Mouse (Mus musculus): ENCODE measurements at regions not wholly inside any gene's neighbourhood (a gene's known extent, or its start where the extent isn't known, plus 50 kb on each side); places are given as distances from the start of the nearest gene placed in this dataset.
"Not testable (repeated sequence)": the region's sequence is repeated elsewhere in the genome, so short reads cannot be mapped to it uniquely, and the experiment has no call there.

- TF ChIP-seq EP300 (IDR thresholded peaks at IDR 0.05; ENCODE audit: insufficient read depth, low read depth, low read length) (no peak), CTCF (IDR thresholded peaks at IDR 0.05) (no peak), POLR2A (IDR thresholded peaks at IDR 0.05; ENCODE audit: insufficient read depth, low read depth, low read length) (no peak)
- H3K4me1 ChIP-seq (ENCODE audit: control insufficient read depth, insufficient read depth, low read length): no peaks in the 10 kb centered on the region
- no peaks in the 10 kb centered on the region for H3K27me3 ChIP-seq (ENCODE audit: control insufficient read depth, insufficient read depth, low read length)
- intact Hi-C loops (cut with DNase I): no loop called here
- H3K27ac ChIP-seq: no peak overlapping the region
- no peak overlapping the region for H3K4me3 ChIP-seq
- H3K79me2 ChIP-seq (replicated peaks; ENCODE audit: control insufficient read depth, insufficient read depth, low read length): no peaks in the 10 kb centered on the region
- no peak for DNase-seq
- H3K36me3 ChIP-seq (ENCODE audit: control insufficient read depth, insufficient read depth, low read length): no peaks in the 10 kb centered on the region
- 70% methylated on average over 2 of the region's 2 CpGs for WGBS
- no peak overlapping the region for H3K9ac ChIP-seq (ENCODE audit: low read depth, low read length)
These were observed 229.4 kb upstream of the Synpr start for GRCm38 (mm10) chr14:13055198-13055597.

GRCm38 (mm10) chr14:13042536-13042935, 219.7 kb upstream of the Cadps start:
- DNase-seq; intact Hi-C loops (cut with DNase I): not testable (repeated sequence)

DNA sequence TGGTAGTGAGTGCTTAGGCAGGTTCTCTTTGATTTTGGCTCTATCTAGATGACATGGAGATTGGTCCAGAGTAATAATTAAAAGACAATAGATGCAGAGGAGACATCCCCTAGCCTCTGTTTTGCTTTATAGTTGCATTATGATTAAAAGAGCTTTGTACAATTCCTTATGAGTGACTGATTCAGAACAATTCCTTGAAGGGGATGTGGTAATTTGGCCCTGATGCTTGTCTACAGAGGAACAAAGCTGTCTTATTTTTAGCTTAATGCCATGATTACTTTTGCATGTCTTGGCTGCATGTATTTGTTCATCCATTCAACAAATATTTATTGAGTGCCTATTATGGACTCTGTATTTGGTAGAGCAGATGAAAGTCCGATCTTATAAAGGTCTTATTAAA, 218.9 kb upstream of the Cadps start:
- Histone ChIP-seq H3K79me2 (replicated peaks; ENCODE audit: control insufficient read depth, insufficient read depth, low read length) (no peaks in the 10 kb centered on the region), H3K27me3 (ENCODE audit: control insufficient read depth, insufficient read depth, low read length) (0 out of 2 replicates have a peak, but pooled peaks cover 2% of the 10 kb centered on the region), H3K4me1 (ENCODE audit: control insufficient read depth, insufficient read depth, low read length) (no peaks in the 10 kb centered on the region), H3K36me3 (ENCODE audit: control insufficient read depth, insufficient read depth, low read length) (no peaks in the 10 kb centered on the region), H3K4me3 (no peak overlapping the region), H3K9ac (ENCODE audit: low read depth, low read length) (no peak overlapping the region), H3K27ac (no peak overlapping the region)
- intact Hi-C loops (cut with DNase I): no loop called here
- TF ChIP-seq CTCF (IDR thresholded peaks at IDR 0.05) (no peak), EP300 (IDR thresholded peaks at IDR 0.05; ENCODE audit: insufficient read depth, low read depth, low read length) (no peak)
- 69% methylated on average over 1 of the region's 1 CpGs for WGBS
- DNase-seq: no peak

More at GRCm38 (mm10) chr14:13042536-13042935, 219.7 kb upstream of the Cadps start:
- H3K4me1 ChIP-seq (ENCODE audit: control insufficient read depth, insufficient read depth, low read length); H3K9ac ChIP-seq (ENCODE audit: low read depth, low read length); H3K27me3 ChIP-seq (ENCODE audit: control insufficient read depth, insufficient read depth, low read length); H3K79me2 ChIP-seq (replicated peaks; ENCODE audit: control insufficient read depth, insufficient read depth, low read length); H3K36me3 ChIP-seq (ENCODE audit: control insufficient read depth, insufficient read depth, low read length); H3K4me3 ChIP-seq; H3K27ac ChIP-seq: not testable (repeated sequence)
- 28% methylated on average over 3 of the region's 3 CpGs for WGBS

DNA sequence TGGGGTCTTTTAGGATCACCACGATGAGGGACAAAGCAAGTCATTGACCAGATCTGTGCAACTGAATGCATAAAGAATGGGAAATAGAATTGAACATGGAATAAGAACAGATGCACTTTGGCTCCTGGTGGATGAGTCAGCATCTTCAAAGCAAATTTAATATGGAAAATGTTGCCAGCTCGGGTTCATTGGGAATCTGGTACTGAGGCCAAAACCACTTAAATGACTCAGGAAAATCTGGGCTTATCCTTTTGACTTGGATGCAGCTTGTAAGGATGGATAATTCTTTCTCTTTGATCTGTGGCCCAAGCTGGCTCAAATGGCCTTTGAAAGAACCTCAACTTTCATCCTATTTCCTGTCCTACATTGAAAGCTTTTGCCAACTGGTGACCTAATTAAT, 217.3 kb upstream of the Cadps start:
- no peaks in the 10 kb centered on the region for H3K36me3 ChIP-seq (ENCODE audit: control insufficient read depth, insufficient read depth, low read length)
- no peak for DNase-seq
- 0 out of 2 replicates have a peak, but pooled peaks cover 2% of the 10 kb centered on the region for H3K27me3 ChIP-seq (ENCODE audit: control insufficient read depth, insufficient read depth, low read length)
- TF ChIP-seq POLR2A (IDR thresholded peaks at IDR 0.05; ENCODE audit: insufficient read depth, low read depth, low read length): no peak
- TF ChIP-seq CTCF (IDR thresholded peaks at IDR 0.05): no peak
- TF ChIP-seq EP300 (IDR thresholded peaks at IDR 0.05; ENCODE audit: insufficient read depth, low read depth, low read length): no peak
- no peaks in the 10 kb centered on the region for H3K79me2 ChIP-seq (replicated peaks; ENCODE audit: control insufficient read depth, insufficient read depth, low read length)
- no peak overlapping the region for H3K9ac ChIP-seq (ENCODE audit: low read depth, low read length)
- no peaks in the 10 kb centered on the region for H3K4me1 ChIP-seq (ENCODE audit: control insufficient read depth, insufficient read depth, low read length)
- intact Hi-C loops (cut with DNase I): no loop called here
- 66% methylated on average over 2 of the region's 2 CpGs for WGBS
- H3K4me3 ChIP-seq: no peak overlapping the region
- no peak overlapping the region for H3K27ac ChIP-seq

GRCm38 (mm10) chr14:13037426-13037825, 214.5 kb upstream of the Cadps start:
- H3K27ac ChIP-seq: no peak overlapping the region
- no peaks in the 10 kb centered on the region for H3K36me3 ChIP-seq (ENCODE audit: control insufficient read depth, insufficient read depth, low read length)
- no peak for TF ChIP-seq EP300 (IDR thresholded peaks at IDR 0.05; ENCODE audit: insufficient read depth, low read depth, low read length)
- TF ChIP-seq POLR2A (IDR thresholded peaks at IDR 0.05; ENCODE audit: insufficient read depth, low read depth, low read length): no peak
- no peak for TF ChIP-seq CTCF (IDR thresholded peaks at IDR 0.05)
- H3K4me1 ChIP-seq (ENCODE audit: control insufficient read depth, insufficient read depth, low read length): no peaks in the 10 kb centered on the region
- WGBS: 71% methylated on average over 2 of the region's 2 CpGs
- H3K27me3 ChIP-seq (ENCODE audit: control insufficient read depth, insufficient read depth, low read length): no peaks in the 10 kb centered on the region
- no peak overlapping the region for H3K4me3 ChIP-seq
- DNase-seq: no peak
- H3K9ac ChIP-seq (ENCODE audit: low read depth, low read length): no peak overlapping the region
- intact Hi-C loops (cut with DNase I): no loop called here
- no peaks in the 10 kb centered on the region for H3K79me2 ChIP-seq (replicated peaks; ENCODE audit: control insufficient read depth, insufficient read depth, low read length)

GRCm38 (mm10) chr14:13029794-13030193, 206.9 kb upstream of the Cadps start:
- intact Hi-C loops (cut with DNase I): no loop called here
- no peaks in the 10 kb centered on the region for H3K27me3 ChIP-seq (ENCODE audit: control insufficient read depth, insufficient read depth, low read length)
- no peaks in the 10 kb centered on the region for H3K36me3 ChIP-seq (ENCODE audit: control insufficient read depth, insufficient read depth, low read length)
- no peak overlapping the region for H3K4me3 ChIP-seq
- no peak overlapping the region for H3K9ac ChIP-seq (ENCODE audit: low read depth, low read length)
- H3K79me2 ChIP-seq (replicated peaks; ENCODE audit: control insufficient read depth, insufficient read depth, low read length): no peaks in the 10 kb centered on the region
- H3K27ac ChIP-seq: no peak overlapping the region
- no peak for TF ChIP-seq POLR2A (IDR thresholded peaks at IDR 0.05; ENCODE audit: insufficient read depth, low read depth, low read length)
- TF ChIP-seq CTCF (IDR thresholded peaks at IDR 0.05): no peak
- TF ChIP-seq EP300 (IDR thresholded peaks at IDR 0.05; ENCODE audit: insufficient read depth, low read depth, low read length): no peak
- no peak for DNase-seq
- H3K4me1 ChIP-seq (ENCODE audit: control insufficient read depth, insufficient read depth, low read length): no peaks in the 10 kb centered on the region
- 66% methylated on average over 2 of the region's 2 CpGs for WGBS

- no peaks in the 10 kb centered on the region for H3K79me2 ChIP-seq (replicated peaks; ENCODE audit: control insufficient read depth, insufficient read depth, low read length)
- no peak for DNase-seq
- H3K9ac ChIP-seq (ENCODE audit: low read depth, low read length): no peak overlapping the region
- no peaks in the 10 kb centered on the region for H3K36me3 ChIP-seq (ENCODE audit: control insufficient read depth, insufficient read depth, low read length)
- TF ChIP-seq CTCF (IDR thresholded peaks at IDR 0.05) (no peak), EP300 (IDR thresholded peaks at IDR 0.05; ENCODE audit: insufficient read depth, low read depth, low read length) (no peak), POLR2A (IDR thresholded peaks at IDR 0.05; ENCODE audit: insufficient read depth, low read depth, low read length) (no peak)
- intact Hi-C loops (cut with DNase I): no loop called here
- H3K27ac ChIP-seq: no peak overlapping the region
- H3K27me3 ChIP-seq (ENCODE audit: control insufficient read depth, insufficient read depth, low read length): no peaks in the 10 kb centered on the region
- no peaks in the 10 kb centered on the region for H3K4me1 ChIP-seq (ENCODE audit: control insufficient read depth, insufficient read depth, low read length)
- no peak overlapping the region for H3K4me3 ChIP-seq
These were observed 199.9 kb upstream of the Cadps start for GRCm38 (mm10) chr14:13022744-13023143.
